Mouse (Mus musculus): ENCODE results near the gene Fbxo28.
"Not testable (repeated sequence)": the region's sequence is repeated elsewhere in the genome, so short reads cannot be mapped to it uniquely, and the experiment has no call there.

Gene Fbxo28

GRCm38 (mm10) chr1:182341993-182342392 is 564 bp upstream of the Fbxo28 start:
- DNase-seq (ENCODE audit: low spot score in 2 of 2): no peak

- no peak for DNase-seq (ENCODE audit: low spot score in 2 of 2)
Measured at GRCm38 (mm10) chr1:182340281-182340680, 1.1 kb downstream of the Fbxo28 start.

GRCm38 (mm10) chr1:182338961-182339565 is 2.4 kb downstream of the Fbxo28 start:
- DNase-seq (ENCODE audit: low spot score in 2 of 2): no peak

GRCm38 (mm10) chr1:182333766-182334437 is 7.5 kb downstream of the Fbxo28 start:
- DNase-seq (ENCODE audit: low spot score in 2 of 2): no peak

GRCm38 (mm10) chr1:182332090-182333034 is 9.1 kb downstream of the Fbxo28 start:
- no peak for DNase-seq (ENCODE audit: low spot score in 2 of 2)

GRCm38 (mm10) chr1:182325919-182326318 is 15.5 kb downstream of the Fbxo28 start:
- no peak for DNase-seq (ENCODE audit: low spot score in 2 of 2)

GRCm38 (mm10) chr1:182324552-182324951 is 16.9 kb downstream of the Fbxo28 start:
- DNase-seq (ENCODE audit: low spot score in 2 of 2): no peak

GRCm38 (mm10) chr1:182323139-182323538 is 18.3 kb downstream of the Fbxo28 start:
- DNase-seq (ENCODE audit: low spot score in 2 of 2): no peak

GRCm38 (mm10) chr1:182314201-182314600 is 27.2 kb downstream of the Fbxo28 start:
- no peak for DNase-seq (ENCODE audit: low spot score in 2 of 2)

GRCm38 (mm10) chr1:182313181-182313580 is 28.2 kb downstream of the Fbxo28 start:
- no peak for DNase-seq (ENCODE audit: low spot score in 2 of 2)

GRCm38 (mm10) chr1:182311376-182311775 is 30.1 kb downstream of the Fbxo28 start:
- no peak for DNase-seq (ENCODE audit: low spot score in 2 of 2)

GRCm38 (mm10) chr1:182310316-182310715 is 31.1 kb downstream of the Fbxo28 start:
- no peak for DNase-seq (ENCODE audit: low spot score in 2 of 2)

- DNase-seq (ENCODE audit: low spot score in 2 of 2): no peak
Measured at GRCm38 (mm10) chr1:182309403-182309802, 32.0 kb downstream of the Fbxo28 start.

- DNase-seq (ENCODE audit: low spot score in 2 of 2): no peak
Measured at GRCm38 (mm10) chr1:182302916-182303315, 38.5 kb downstream of the Fbxo28 start.

GRCm38 (mm10) chr1:182302176-182302870 is 39.1 kb downstream of the Fbxo28 start:
- DNase-seq (ENCODE audit: low spot score in 2 of 2): no peak

- no peak for DNase-seq (ENCODE audit: low spot score in 2 of 2)
Measured at GRCm38 (mm10) chr1:182297821-182298220, 43.6 kb downstream of the Fbxo28 start.

GRCm38 (mm10) chr1:182297246-182297645 is 44.2 kb downstream of the Fbxo28 start:
- DNase-seq (ENCODE audit: low spot score in 2 of 2): no peak

GRCm38 (mm10) chr1:182296816-182297215 is 44.6 kb downstream of the Fbxo28 start:
- no peak for DNase-seq (ENCODE audit: low spot score in 2 of 2)

GRCm38 (mm10) chr1:182296141-182296540 is 45.3 kb downstream of the Fbxo28 start:
- no peak for DNase-seq (ENCODE audit: low spot score in 2 of 2)

GRCm38 (mm10) chr1:182292291-182292690 is 49.1 kb downstream of the Fbxo28 start:
- DNase-seq (ENCODE audit: low spot score in 2 of 2): no peak

GRCm38 (mm10) chr1:182290741-182291140 is 50.7 kb downstream of the Fbxo28 start:
- not testable (repeated sequence) for DNase-seq (ENCODE audit: low spot score in 2 of 2)

- DNase-seq (ENCODE audit: low spot score in 2 of 2): no peak
Measured at GRCm38 (mm10) chr1:182289781-182290180, 51.6 kb downstream of the Fbxo28 start.
